Mouse (Mus musculus) Muller cell, postnatal 12 days (primary cell): ENCODE measurements at regions not wholly inside any gene's neighbourhood (a gene's known extent, or its start where the extent isn't known, plus 50 kb on each side); places are given as distances from the start of the nearest gene placed in this dataset.

ENCODE experiments used
- DNase-seq: peaks from one replicate; pipeline ENCODE4 v3.0.0-alpha.2; 2015; ENCODE audit errors: inconsistent ontology term

DNA sequence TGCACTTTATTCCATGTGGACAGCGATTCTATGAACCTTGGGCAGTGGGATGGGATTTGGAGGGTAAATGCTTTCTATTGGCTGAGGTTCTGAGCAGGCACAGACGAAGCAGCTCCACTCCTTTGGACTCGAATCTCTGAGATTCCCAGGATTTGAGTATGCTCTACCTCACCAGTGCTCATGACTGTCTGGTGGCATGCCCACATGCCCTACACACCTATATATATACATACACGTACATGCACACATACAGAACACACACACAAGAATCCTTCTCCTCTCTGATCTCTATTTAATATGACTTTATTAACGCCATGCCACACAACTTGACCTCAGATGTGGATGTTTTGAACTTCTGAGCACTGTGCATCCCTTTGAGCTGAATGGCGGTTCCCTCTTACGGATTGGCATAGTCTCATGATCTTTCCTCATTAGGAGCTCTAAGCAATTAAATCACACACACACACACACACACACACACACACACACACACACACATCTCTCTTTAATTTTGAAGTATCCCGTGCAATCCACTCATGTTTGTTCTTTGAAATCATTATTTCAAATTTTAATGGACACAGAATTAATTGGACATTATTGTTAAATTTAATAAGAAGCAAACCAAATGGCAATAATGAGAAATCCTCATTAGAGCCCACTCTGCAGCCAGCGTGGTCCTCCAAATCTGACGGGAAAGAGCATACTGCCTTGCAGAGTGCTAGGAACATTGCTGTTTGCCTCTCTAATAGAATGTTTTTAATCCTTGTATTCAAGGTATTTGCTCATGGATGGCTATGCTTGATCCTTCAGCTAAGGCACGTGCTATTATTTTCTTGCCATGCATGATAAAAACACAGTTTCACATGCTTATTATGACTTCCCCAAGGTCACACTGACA lies 205.1 kb upstream of the Kirrel3 start:
- DNase-seq, result peak; percentile 75

DNA sequence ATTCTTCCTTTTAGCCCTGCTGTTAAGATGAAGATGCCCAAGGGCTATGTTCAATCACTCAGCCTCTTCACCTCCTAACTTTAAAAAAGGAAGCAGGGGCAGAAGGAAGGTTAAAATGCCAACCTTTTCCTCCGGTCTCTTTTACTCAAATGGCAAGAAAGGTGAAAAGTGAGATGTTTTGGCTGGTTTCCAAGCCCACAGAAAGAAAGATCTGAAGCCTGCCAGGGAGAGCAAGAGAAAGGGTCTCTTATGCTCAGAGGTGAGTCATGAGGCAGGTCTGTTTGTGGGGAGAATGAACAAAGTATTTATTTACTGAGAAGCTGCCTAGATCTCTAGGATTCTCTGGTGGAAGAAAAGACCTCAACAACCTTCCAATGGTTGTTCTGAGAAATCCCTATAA lies 162.1 kb upstream of the Kirrel3 start:
- DNase-seq, result peak; percentile 47

DNA sequence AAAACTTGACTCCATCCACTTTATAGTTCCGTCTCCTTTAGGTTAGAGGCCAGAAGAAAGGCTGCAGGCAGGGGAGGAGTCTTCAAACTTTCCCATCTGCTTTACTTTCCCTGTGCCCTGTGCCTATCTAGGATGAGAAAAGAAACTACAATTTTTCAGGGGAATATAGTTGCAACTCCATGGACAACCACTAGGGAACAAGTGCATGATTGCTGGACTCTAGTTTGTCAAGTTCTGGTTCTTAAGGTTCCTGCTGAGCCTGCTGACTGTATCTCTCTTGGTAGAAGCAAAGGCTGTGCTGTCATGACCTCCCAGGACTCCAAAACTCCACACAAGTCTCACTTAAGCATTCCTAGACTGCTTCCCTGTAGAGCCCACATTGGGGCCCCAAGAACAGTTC lies 157.0 kb upstream of the Kirrel3 start:
- DNase-seq, result no peak

DNA sequence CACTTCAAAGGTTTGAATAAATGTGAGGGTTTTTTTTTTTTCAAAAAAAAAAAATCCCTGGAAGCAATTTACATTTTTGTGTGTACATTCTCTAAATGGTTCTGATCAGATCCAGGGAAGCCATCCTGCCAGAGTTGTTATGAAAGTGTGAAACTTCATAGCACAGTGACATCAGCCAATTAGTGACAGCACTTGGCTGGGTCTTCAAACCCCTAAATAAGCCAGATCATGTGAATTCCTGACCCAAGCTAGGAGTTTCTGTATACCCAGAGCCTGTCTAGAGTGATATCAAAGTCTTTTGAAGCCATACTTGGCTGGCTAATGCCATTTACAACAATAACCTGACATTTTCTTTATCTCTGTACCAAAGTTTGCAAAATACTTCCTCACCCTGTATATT lies 151.6 kb upstream of the Kirrel3 start:
- peak; percentile 82 for DNase-seq

DNA sequence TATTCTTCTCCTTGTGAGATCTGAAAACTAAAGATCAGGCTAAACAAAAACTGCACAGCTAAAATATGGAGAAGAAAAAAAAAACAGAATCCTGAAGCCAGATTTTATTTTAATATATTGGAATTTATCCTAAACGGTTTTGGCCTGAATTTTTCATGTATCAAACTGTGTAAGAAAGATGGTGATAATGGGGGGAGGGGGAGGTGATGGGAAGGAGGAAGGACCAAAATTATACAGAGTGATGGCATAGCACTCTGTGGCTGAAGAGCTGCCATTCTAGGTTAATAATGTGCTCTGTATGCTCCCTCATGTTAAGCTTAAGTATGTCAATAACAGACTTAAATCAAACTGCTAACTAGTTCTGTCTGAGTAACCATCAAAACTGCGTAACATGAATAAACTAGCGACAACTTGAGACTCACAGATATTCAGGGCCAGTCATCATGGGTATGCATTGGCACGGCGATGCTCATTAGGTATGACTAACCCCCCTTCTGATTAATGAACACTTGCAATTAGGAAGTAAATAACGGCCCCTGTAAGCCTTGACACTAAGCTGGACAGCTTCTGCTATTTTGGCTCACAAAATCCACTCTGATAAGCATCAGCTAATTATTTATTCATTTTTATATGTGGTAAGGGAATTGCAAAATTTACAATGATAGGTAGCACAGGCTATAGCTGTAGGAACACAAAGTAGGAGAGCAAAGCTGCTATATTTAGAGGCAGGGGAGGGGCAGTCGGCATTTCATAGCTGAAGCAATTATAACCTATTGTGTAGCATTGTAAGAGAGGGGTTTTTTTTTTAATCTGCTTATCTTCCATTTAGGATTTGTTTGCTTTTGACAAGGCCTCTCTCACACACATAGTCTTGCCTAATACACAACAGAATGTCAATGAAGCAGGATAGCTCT lies 150.9 kb upstream of the Kirrel3 start:
- no peak for DNase-seq

DNA sequence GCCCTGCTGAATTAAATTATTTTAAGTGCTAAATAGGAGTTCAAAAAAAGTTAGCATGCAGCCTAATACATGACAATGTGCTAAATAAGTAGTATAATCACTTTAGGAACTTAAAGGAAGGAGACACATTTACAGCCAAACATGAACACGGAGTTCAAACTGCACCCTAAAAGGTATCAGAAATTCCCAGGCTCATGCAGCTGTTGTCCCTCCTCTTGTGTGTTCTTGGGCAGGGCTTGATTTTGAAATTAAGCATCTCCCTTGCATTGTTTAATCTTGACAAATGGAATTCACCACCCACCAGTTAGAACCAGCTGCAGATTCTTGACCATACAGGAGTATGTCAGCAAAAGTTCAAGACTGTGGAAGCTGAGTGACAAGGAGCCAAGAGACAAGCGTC lies 137.3 kb upstream of the Kirrel3 start:
- no peak for DNase-seq

DNA sequence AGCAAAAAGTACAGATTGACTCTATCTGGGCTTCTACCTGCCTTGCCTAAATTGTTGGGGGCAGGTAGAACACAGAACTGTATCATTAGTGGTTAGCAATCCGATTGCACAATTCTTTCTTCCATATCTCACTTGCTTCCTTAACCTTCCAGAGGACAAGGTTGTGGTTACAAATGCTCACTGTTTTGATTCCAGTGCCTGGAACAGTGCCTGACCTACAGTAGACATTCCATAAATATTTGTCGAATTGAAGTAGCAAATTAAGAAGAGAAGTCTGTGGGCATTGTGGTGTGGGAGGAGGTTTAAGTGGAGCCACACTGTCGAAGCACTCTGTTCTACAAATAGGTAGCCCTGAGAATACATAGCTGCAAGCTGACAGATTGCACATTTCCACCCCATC lies 135.7 kb upstream of the Kirrel3 start:
- DNase-seq, result peak; percentile 83

DNA sequence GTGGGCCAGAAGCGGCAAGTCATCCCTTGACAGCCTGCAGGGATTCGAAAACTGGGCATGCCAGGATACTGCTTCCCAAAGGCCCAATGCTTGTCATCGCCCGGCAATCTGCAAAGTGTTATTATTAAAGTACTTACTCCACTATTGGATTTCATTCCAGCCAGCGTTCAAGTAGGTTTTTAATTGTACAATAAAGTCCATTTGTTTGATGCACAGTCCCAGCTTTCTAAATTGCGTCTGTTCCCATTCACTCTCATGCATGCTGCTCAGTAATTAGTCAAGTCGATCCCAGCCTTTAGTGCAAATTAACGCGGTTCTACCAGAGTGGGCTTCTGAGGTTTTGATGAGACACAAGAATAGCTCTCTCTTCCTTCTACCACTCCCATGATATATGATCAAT lies 131.9 kb upstream of the Kirrel3 start:
- no peak for DNase-seq

DNA sequence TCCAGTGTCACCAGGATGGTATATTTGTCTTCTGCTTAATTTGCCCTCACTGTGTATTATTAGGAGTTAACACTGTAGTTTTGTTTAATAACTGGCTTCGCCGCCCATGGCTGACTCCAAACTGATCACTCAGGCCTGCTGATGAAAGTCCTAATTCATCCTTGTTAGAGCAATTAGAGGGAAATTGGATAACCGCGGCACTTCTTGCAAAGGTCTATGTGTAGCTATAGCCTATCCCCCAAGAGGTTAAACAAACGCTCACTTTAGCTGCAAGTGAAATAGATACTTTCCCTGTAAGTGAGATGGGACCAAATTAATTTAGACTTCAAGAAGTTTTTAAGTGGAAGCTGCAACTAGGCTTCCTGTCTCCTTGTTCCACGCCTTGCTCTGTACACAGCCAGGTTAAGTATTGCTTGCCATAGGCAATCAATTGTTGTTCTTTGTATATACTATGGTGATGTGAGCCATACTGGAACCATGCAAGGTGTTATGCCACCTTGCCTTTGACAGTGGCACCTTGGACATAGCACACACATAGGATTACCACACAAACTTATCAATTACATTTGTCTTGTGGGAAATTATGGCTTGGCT lies 130.9 kb upstream of the Kirrel3 start:
- no peak for DNase-seq

DNA sequence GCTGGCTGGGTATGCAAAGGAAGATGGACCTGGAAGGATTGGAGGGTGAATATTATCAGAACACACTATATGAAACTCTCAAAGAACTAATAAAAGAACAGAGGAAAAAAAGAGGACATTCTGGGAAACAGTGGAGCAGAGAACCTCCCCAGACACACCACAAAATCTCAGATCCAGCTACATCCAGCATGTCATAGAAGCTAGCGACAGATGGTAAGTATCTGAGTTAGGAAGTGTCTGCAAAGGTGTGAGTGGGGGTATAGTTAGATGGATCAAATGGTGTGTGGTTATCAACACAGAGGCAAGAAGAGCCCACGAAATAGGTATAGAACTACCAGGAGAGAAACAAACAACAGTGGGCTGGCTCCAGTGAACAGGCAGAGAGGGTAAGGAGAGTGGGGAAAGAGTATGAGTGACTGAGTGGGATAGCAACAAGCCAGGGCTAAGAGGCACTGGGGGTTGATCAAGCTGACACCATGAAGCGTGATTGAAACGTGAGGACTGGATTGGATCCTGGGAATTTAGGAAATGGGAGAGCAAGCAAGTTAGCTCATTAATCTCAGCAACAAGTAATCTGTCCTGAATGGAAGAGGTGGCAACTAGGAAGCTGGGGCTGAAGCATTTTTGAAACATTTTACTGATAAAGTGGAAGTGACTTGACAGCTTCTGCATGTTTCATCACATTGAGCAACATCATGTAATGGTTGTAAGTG lies 114.9 kb upstream of the Kirrel3 start:
- no peak for DNase-seq

DNA sequence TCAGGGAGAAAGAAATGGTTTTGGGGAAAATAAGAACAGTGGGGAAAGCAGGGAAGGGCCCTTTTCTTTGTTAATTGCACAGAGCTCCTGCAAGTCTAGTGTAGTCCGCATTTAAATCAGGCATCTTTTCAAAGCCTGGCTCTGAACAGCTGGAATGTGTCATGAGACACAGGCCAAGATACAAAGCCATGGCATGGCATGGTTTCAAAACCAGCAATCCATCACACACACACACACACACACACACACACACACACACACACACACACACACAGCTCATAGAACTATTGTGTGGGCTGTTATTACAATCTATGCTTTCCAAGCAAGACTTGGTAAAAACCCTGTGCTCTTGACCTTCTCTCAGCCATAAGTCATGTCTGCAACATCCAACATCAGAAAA lies 110.5 kb upstream of the Kirrel3 start:
- DNase-seq, result no peak

DNA sequence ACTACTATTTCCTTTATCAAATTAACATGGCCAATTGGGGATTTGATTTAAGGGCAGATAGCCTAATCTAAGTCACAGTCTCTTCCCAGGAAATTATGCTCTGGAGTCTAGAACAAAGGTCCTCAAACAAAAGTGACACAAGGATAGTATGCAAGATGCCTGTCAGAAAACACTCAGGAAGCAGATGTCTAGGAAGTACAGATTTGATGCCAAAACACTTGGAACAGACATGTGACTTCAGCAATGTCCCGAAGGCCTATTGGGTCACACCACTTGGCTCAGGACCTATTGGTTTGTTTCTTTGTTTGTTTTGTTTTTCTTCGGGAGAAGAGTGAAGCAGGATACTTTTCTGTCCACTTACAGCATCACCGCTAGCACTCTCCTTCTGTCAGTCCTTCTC lies 105.7 kb upstream of the Kirrel3 start:
- DNase-seq, result no peak

DNA sequence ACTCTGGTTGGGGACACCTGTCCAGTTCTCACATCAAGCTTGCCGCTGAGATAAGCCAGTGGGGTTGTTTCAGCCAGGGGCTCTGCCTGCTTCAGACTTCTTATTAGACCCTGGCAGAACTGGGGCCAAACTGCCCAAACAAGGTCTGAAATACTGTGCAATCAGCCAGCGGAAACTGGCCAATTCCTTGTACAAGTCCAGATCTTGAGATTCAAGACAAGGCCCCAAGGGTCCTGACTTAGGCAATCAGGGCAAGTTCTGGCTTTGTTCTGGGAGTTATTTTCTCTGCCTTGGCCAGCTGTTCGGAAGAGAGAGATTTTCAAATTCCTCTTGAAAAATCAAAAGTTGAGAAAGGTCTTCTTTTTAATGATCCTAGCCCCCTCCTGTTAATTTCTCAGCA lies 104.1 kb upstream of the Kirrel3 start:
- no peak for DNase-seq

DNA sequence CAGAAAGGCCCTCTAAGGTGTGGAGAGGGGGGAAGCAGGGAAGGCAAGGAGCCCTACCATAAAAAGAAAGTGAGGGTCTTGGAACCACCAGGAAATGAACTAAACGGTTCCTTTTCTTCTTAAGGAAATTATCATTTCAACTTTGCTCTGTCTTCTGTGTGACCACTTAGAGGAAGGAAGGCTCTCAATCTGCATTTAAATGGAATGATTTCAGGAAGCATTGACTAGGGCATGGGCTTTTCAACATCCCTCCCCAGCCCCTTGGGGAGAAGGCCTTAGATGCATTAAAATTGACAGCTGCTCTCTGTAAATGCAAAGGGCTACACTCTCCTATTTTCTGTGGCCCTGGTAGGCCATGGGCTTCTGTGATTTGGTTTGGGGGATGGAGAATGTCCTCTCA lies 103.5 kb upstream of the Kirrel3 start:
- no peak for DNase-seq

DNA sequence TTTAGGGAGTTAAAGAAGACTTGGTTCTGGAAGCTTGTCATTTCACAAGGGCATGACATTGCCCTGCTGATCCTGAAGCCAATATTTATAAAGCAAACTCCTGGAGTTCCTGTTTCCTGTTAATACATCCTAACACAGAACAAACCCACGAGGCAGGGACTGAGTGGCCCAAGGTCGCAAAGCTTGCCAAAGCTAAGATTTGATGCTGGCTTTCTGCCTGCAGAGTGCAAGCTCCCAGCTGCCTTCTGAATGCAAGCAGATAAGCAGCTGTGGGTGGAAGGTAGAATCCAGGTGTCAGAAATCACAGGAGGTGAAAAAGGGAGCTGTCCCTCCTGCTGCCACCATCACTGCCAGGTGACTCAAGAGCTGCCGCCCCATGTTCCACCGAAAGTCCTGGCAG lies 99.6 kb upstream of the Kirrel3 start:
- DNase-seq, result no peak

DNA sequence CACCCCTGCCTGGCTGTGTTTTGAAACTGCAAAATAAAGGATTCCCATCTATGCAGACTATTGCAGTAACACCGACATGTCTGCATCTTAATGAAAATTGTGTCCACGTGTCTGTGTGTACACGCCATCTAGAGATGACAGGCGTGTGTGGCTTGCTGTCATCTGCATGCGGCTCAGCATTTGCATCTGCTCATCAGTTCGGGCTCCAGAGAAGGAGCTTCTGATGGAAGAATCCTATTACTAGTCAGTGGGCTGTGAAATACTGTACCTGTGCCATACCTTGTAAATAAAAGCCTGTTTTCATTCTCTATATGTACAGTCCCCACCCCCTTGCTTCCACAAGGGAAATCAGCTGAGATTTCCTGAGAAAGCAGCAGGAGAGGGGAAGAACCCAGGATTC lies 92.7 kb upstream of the Kirrel3 start:
- no peak for DNase-seq

DNA sequence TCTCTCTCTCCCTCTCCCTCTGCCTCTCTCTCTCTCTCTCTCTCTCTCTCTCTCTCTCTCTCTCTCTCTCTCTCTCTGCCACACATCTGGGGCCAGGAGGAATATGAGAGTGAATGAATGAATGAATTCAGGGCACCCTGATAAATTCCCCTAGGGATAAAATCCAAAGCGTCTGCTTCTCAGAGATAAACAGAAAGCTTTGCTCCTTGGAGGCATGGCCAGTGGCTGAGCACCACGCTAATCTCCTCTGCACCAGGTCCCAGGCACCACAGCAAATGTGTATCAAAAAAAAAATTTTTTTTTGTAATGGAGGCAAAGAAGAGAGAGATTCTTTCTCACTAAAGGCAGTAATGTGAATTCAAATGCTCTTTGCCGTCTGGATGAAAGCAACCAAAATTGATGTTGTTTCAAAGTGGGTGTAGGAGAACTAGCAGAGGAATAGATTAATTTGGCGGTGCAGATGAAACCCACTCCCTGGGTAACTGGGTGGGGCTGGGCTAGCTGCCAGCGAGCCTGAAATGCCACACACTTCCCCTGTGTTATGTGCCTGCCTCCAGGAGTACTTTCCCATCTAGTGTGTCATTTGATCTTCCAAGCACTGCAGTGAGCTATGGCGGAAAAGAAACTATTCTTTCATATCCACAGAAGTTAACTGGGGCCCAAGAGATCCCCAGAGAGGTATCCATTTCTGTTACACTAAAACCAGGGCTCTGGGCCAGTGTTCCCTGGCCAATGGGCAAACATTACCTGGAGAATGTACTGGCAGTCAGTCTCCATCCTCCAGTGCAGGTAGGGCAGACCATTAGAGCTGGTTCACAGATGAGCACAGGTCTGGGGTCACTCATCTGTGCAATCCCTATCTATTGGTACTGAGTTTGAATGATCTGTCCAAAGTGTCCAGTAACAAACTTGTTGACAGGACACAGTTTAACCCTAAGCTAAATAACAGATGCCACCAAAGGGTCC lies 89.6 kb upstream of the Kirrel3 start:
- no peak for DNase-seq

DNA sequence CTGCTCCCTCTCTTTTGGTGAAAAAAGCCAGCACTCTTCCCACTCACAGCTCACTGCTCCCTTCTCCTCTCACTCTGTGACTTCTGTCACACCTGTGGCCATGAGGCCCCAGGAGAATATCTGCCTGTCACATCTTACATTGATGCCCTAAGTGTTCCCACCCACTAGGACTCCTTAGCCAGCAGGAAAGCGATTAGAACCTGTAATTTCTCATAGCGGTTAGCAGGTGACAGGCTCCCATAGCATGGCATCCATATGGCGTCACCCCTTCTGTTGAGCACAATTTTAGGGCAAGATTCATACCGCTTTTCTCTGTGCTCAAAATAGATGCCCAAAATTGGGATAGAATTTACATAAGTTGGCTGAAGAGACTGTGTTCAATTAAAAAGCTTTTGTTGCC lies 74.0 kb upstream of the Kirrel3 start:
- no peak for DNase-seq

DNA sequence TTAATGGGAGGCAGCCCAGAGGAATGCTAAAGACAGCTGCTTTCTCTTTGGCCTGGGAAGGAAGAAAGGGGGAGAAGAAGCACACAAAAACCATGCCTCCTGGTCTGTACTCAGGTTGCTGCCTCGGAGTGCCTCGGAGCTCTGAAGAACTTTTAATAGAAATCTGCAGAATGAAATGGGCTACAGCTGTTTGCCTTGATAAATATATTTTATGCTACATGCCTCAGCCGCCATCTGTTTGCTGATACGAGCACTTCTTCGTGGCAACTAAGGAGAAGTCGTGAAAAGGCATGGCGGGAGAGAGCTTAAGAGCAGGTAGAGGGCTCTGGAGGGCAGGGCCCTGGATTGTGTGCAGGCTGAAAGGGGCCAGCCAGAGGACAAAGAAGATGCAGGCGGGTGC lies 69.5 kb upstream of the Kirrel3 start:
- DNase-seq, result no peak

DNA sequence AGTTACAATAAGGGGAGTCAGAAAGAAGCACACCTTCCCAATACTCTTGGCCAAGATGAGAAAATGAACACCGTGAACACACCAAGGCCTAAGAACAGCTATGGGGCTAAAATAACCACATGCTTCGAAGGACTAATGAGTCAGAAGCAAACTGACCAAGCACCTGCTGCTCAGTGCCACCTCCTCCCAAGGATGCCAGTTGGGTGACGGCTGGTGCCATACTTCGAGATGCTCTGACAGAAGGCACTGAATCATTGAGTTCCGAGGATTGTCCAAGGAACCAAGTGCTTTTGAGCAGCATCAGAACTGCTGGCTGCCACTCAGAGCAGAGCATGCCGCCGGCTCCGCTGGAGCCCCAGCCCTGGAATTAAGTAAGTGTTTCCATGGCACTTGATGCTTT lies 67.6 kb upstream of the Kirrel3 start:
- no peak for DNase-seq

DNA sequence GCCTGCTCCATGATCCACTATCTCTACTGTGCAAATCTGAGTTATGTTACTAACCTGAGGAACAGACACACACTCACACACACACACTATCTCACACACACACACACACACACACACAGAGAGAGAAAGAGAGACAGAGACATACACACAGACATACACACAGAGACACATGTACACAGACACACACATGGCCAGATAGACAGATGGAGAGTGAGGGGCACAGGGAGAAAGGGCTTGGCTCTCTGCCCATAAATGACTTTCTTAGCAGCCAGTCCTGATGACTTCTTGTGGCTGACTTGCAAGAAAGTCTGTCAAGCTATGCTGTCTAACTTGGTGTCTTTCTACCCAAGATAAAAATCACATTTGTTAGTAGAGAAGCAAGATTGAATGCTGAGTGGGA lies 63.7 kb upstream of the Kirrel3 start:
- no peak for DNase-seq
